Mouse (Mus musculus): ENCODE measurements around the gene Mfrp. TPM values are rescaled to one million over a fixed set of nuclear protein-coding genes. Genes with fewer than 3 reads are reported as not detected.

Gene Mfrp
- total RNA-seq, 2 experiments from 2014 or later = 0.31 to 0.49 TPM

Other genes with a start within 250 kb of the Mfrp start
- gene Thy1, start 58.3 kb upstream of the Mfrp start, total RNA-seq (2021) = 100 to 1,000 TPM; 833 to 928 TPM
- gene Usp2, start 34.7 kb upstream of the Mfrp start, total RNA-seq (2021) = 10 to 100 TPM; 59.4 to 81.4 TPM
- gene C1qtnf5, start 5.5 kb downstream of the Mfrp start, total RNA-seq (2021) = 10 to 100 TPM; 13.6 to 16.8 TPM
- under 1 TPM in 1 of 2 experiments, not detected in 1; 0.28 TPM for gene Gm49380, start 11.8 kb downstream of the Mfrp start, total RNA-seq (2021)
- 10 to 100 TPM; 30.3 to 33.0 TPM for gene Rnf26, start 11.8 kb downstream of the Mfrp start, total RNA-seq (2021)
- 10 to 100 TPM; 22.5 to 29.3 TPM for gene Mcam, start 32.7 kb downstream of the Mfrp start, total RNA-seq (2021)
- 10 to 100 TPM; 49.2 to 63.4 TPM for gene Cbl, start 132.3 kb downstream of the Mfrp start, total RNA-seq (2021)
- gene Ccdc153, start 138.9 kb downstream of the Mfrp start, total RNA-seq (2021) = 1 to 10 TPM; 1.9 to 5.4 TPM
- 1 to 10 TPM; 1.3 to 1.4 TPM for gene Pdzd3, start 149.7 kb downstream of the Mfrp start, total RNA-seq (2021)
- 10 to 100 TPM; 12.8 to 14.7 TPM for gene Nlrx1, start 166.9 kb downstream of the Mfrp start, total RNA-seq (2021)
- gene Abcg4, start 186.9 kb downstream of the Mfrp start, total RNA-seq (2021) = 10 to 100 TPM; 65.0 to 79.6 TPM
- 10 to 100 TPM; 28.1 to 31.2 TPM for gene Hinfp, start 203.9 kb downstream of the Mfrp start, total RNA-seq (2021)
- gene C2cd2l, start 218.6 kb downstream of the Mfrp start, total RNA-seq (2021) = 100 to 1,000 TPM; 196 to 200 TPM
- 10 to 100 TPM; 14.2 to 15.8 TPM for gene Dpagt1, start 224.3 kb downstream of the Mfrp start, total RNA-seq (2021)
- 10 to 100 TPM; 50.6 to 58.4 TPM for gene H2afx, start 233.0 kb downstream of the Mfrp start, total RNA-seq (2021)
- gene Hmbs, start 242.5 kb downstream of the Mfrp start, total RNA-seq (2021) = 10 to 100 TPM; 17.9 to 23.6 TPM

Data from layer of hippocampus, postnatal 25 days (tissue).